Mouse (Mus musculus): ENCODE results near the gene Nr5a2. TPM values are rescaled to one million over a fixed set of nuclear protein-coding genes. Genes with fewer than 3 reads are reported as not detected.

The Nr5a2 gene
- polyA plus RNA-seq, 1 experiment, result 2.3 TPM

GRCm38 (mm10) chr1:136948127-136948422 lies 12.2 kb downstream of the Nr5a2 start:
- TF ChIP-seq CTCF (IDR thresholded peaks at IDR 0.05; ENCODE audit: borderline replicate concordance, extremely low read depth, insufficient read depth, insufficient read length) (no peak), POLR2A (IDR thresholded peaks at IDR 0.05; ENCODE audit: borderline replicate concordance, extremely low read depth, insufficient read depth, insufficient read length, poor library complexity, severe bottlenecking) (no peak)
- peak; percentile 20 for DNase-seq (ENCODE audit: low read depth)

DNA sequence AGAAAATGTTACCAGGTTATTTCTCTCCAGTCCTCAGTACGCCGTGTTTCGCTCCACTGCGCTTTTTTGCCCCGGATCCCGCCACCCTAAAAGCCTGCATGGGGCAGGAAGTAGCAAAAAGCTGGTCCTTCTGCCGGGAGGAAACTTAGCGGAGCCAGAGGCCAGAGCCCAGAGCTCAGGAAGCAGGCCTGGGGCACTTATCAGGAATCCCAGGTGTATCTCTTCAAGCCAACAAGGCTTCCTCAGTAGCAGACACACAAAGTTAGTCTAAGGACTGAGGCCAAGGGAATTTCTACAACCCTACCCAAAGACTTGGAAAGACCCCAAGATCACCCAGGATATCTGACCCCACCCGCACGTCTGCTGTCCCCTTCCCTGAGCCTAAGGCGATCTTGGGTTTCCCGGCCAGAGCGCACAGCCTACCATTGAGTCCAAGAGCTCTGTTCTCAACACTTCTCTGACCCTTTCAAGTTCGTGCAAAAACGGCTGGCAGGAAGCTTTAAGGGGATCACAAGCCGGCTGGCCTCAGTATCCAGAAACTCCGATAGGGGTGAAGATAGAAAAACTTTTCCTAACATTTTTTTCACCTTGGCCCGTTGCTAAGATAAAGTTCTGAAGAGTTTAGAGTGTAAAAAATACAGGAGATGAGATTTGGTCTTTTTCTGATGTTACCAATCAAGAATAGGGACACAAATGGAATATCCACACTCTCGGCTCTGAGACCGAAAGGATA lies 12.7 kb downstream of the Nr5a2 start:
- peak; percentile 33 for DNase-seq (ENCODE audit: low read depth)
- TF ChIP-seq POLR2A (IDR thresholded peaks at IDR 0.05; ENCODE audit: borderline replicate concordance, extremely low read depth, insufficient read depth, insufficient read length, poor library complexity, severe bottlenecking) (no peak), CTCF (IDR thresholded peaks at IDR 0.05; ENCODE audit: borderline replicate concordance, extremely low read depth, insufficient read depth, insufficient read length) (no peak)

- TF ChIP-seq POLR2A (IDR thresholded peaks at IDR 0.05; ENCODE audit: borderline replicate concordance, extremely low read depth, insufficient read depth, insufficient read length, poor library complexity, severe bottlenecking) (no peak), CTCF (IDR thresholded peaks at IDR 0.05; ENCODE audit: borderline replicate concordance, extremely low read depth, insufficient read depth, insufficient read length) (no peak)
- peak; percentile 31 for DNase-seq (ENCODE audit: low read depth)
Measured at GRCm38 (mm10) chr1:136946806-136947393, 13.3 kb downstream of the Nr5a2 start.

DNA sequence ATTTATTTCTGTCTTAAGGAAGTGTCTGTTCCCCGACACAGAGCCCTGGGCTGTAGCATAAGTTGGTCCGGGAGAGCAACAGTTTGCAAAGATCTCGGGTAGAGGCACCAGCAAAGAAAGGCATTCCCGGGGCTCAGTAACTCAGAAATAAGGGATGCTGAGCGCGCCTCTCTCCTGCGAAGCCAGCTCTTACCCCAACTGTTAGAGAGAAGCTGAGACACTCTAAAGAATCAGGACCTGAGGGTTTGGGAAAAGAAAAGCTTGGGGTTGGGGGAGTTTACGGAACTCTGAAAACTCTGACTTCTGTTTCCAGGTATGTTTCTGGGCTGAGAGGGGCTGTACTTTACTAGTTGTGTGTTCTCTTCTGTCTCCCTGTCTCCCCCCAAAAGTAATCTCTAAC lies 13.8 kb downstream of the Nr5a2 start:
- TF ChIP-seq CTCF (IDR thresholded peaks at IDR 0.05; ENCODE audit: borderline replicate concordance, extremely low read depth, insufficient read depth, insufficient read length) (no peak), POLR2A (IDR thresholded peaks at IDR 0.05; ENCODE audit: borderline replicate concordance, extremely low read depth, insufficient read depth, insufficient read length, poor library complexity, severe bottlenecking) (no peak)
- no peak for DNase-seq (ENCODE audit: low read depth)

GRCm38 (mm10) chr1:136945876-136946275 lies 14.4 kb downstream of the Nr5a2 start:
- TF ChIP-seq POLR2A (IDR thresholded peaks at IDR 0.05; ENCODE audit: borderline replicate concordance, extremely low read depth, insufficient read depth, insufficient read length, poor library complexity, severe bottlenecking) (no peak), CTCF (IDR thresholded peaks at IDR 0.05; ENCODE audit: borderline replicate concordance, extremely low read depth, insufficient read depth, insufficient read length) (no peak)
- no peak for DNase-seq (ENCODE audit: low read depth)

- TF ChIP-seq POLR2A (IDR thresholded peaks at IDR 0.05; ENCODE audit: borderline replicate concordance, extremely low read depth, insufficient read depth, insufficient read length, poor library complexity, severe bottlenecking), result no peak
- DNase-seq (ENCODE audit: low read depth), result peak; percentile 69
Measured at GRCm38 (mm10) chr1:136945426-136945825, 14.8 kb downstream of the Nr5a2 start.

DNA sequence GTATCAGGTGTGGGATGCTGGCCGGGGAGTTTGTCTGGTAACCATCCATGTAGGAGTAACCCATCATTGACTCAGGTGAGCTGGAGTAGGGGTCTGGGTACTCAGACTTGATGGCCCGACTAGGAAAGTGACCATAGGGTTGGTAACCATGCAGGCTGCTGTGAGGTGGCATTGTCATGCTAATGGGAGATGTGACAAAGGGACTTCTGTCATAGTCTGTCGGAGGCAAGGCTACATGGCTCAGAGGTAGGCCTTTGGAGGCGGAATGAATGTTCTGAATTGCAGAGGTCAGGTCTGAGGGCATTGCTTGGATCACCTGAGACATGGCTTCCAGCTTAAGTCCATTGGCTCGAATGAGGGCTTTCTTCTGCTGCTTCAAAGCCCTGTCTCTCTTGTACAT lies 19.6 kb downstream of the Nr5a2 start:
- TF ChIP-seq POLR2A (IDR thresholded peaks at IDR 0.05; ENCODE audit: borderline replicate concordance, extremely low read depth, insufficient read depth, insufficient read length, poor library complexity, severe bottlenecking) (no peak), CTCF (IDR thresholded peaks at IDR 0.05; ENCODE audit: borderline replicate concordance, extremely low read depth, insufficient read depth, insufficient read length) (no peak)
- DNase-seq (ENCODE audit: low read depth), result no peak

DNA sequence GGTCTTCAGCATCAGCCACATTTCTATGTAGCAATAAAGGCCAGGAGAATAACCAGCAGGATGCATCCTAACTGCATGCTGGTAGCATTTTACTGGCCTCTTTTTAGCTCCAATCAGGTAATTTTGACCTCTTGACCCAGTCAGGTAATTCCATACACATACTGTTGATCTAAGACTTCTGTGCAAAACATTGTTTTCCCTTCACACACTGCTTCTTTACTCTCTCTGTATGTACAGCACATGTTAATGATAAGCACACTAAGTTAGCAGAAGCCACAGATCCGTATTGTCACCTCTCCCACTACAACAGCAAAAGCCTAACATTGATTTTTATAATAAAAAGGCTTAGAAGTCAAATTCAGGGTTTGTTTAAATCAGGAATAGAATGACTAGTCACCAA lies 21.0 kb downstream of the Nr5a2 start:
- no peak for DNase-seq (ENCODE audit: low read depth)
- TF ChIP-seq POLR2A (IDR thresholded peaks at IDR 0.05; ENCODE audit: borderline replicate concordance, extremely low read depth, insufficient read depth, insufficient read length, poor library complexity, severe bottlenecking) (no peak), CTCF (IDR thresholded peaks at IDR 0.05; ENCODE audit: borderline replicate concordance, extremely low read depth, insufficient read depth, insufficient read length) (no peak)

DNA sequence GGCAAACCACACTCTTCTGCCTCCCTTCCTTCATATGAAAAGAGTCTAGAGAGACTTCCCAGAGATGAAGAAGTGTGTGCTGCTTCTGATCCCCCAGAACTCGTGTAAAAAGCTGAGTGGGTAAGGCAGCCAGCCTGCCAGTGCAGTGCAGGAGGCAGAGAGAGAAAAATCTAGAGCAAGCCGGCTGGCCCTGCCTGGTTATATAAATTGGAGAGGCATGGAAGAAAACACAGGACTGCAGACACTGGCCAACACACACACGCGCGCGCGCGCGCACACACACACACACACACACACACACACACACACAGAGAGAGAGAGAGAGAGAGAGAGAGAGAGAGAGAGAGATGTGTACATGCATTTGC lies 24.3 kb downstream of the Nr5a2 start:
- DNase-seq (ENCODE audit: low read depth), result no peak
- TF ChIP-seq CTCF (IDR thresholded peaks at IDR 0.05; ENCODE audit: borderline replicate concordance, extremely low read depth, insufficient read depth, insufficient read length) (no peak), POLR2A (IDR thresholded peaks at IDR 0.05; ENCODE audit: borderline replicate concordance, extremely low read depth, insufficient read depth, insufficient read length, poor library complexity, severe bottlenecking) (no peak)

DNA sequence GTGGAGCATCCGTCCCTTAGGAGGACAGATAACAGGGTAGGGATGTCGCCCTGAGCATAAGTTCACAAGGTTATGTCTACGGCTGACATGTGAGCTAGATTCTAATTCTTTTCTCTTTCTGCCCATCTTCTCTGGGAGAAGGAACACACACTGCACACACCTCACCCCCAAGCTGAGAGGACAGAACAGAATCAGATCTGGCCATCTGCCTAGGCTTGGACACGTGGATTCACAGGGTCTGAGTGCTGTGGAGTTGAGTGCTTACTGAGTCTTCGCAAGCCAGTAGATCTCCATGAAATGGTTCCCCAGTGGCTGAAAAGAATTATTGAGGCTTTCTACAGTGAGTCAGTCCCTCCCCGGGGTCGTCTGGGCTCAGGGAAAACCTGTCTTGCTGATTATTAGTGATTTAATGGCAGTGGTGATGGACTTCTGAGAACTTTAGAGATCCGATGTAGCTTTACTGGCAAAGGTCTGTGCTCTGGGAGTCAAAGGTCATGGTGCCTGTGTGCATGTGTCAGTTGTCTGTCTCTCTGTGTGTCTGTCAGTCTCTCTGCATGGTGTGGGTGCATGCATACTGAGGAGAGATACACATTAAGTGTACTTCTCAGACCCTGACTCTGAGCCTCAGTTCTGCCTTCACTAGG lies 24.8 kb downstream of the Nr5a2 start:
- DNase-seq (ENCODE audit: low read depth), result no peak
- no peak for TF ChIP-seq POLR2A (IDR thresholded peaks at IDR 0.05; ENCODE audit: borderline replicate concordance, extremely low read depth, insufficient read depth, insufficient read length, poor library complexity, severe bottlenecking)
- TF ChIP-seq CTCF (IDR thresholded peaks at IDR 0.05; ENCODE audit: borderline replicate concordance, extremely low read depth, insufficient read depth, insufficient read length), result no peak

GRCm38 (mm10) chr1:136934051-136934450 lies 26.2 kb downstream of the Nr5a2 start:
- TF ChIP-seq POLR2A (IDR thresholded peaks at IDR 0.05; ENCODE audit: borderline replicate concordance, extremely low read depth, insufficient read depth, insufficient read length, poor library complexity, severe bottlenecking), result no peak
- TF ChIP-seq CTCF (IDR thresholded peaks at IDR 0.05; ENCODE audit: borderline replicate concordance, extremely low read depth, insufficient read depth, insufficient read length), result no peak
- no peak for DNase-seq (ENCODE audit: low read depth)

DNA sequence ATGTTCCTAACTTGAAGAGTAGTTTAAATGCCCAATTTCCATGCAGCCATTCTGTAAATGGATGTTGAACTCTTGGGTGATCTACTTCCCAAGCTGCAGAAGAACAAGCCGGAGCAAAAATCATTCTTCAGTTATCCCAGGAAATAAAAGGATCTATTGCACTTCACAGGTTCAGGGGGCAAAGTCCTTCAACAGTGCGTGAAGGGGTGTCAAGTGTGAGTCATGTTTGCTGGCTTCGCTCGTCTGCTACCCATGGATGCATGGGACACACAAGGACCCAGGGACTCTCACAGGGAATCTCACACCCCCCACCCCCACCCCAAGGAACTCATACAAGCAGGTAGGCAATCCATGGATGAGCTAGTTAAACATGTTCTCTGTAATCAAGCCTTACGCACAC lies 29.2 kb downstream of the Nr5a2 start:
- TF ChIP-seq POLR2A (IDR thresholded peaks at IDR 0.05; ENCODE audit: borderline replicate concordance, extremely low read depth, insufficient read depth, insufficient read length, poor library complexity, severe bottlenecking) (no peak), CTCF (IDR thresholded peaks at IDR 0.05; ENCODE audit: borderline replicate concordance, extremely low read depth, insufficient read depth, insufficient read length) (no peak)

More for the DNA sequence above, 29.2 kb downstream of the Nr5a2 start:
- no peak for DNase-seq (ENCODE audit: low read depth)

Measured in brain, embryonic 14.5 days (tissue).